Mouse (Mus musculus): Measurements from ENCODE around the gene Actl11.

DNA sequence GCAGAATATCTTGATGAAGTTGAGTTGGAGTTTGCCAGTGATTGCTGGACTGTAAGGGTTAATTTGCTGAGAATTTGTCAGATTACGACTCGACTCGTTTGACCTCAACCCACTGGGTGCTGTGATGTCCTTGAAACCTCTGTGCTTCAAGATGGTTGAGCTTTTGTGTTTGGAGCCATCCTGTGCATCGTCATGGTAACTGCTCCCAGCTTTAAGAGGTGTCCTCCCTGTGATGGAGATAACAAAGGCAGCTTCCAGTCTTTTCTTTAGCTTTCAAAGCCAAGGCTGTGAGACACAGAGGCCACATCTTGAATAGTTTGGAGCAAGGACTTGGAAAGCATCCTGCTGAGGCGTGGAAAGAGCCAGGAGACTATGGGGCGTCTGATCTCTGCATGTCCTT, 28.9 kb downstream of the Actl11 start:
- no peak for TF ChIP-seq POLR2A (IDR thresholded peaks at IDR 0.05; ENCODE audit: extremely low read depth, insufficient read depth, low read length)
- TF ChIP-seq CTCF (IDR thresholded peaks at IDR 0.05; ENCODE audit: low read depth, low read length), result no peak
